Mouse (Mus musculus) erythroblast, embryonic 14.5 days (primary cell): ENCODE measurements at regions not wholly inside any gene's neighbourhood (a gene's known extent, or its start where the extent isn't known, plus 50 kb on each side); places are given as distances from the start of the nearest gene placed in this dataset.

Experiments used
- H3K27me3 ChIP-seq: 2 replicates; pipeline ENCODE4 v1.6.1; 2012; ENCODE audit warnings: inconsistent platforms; ENCODE audit not compliant: control insufficient read depth
- H3K36me3 ChIP-seq: 2 replicates; pipeline ENCODE4 v1.6.1; 2012; ENCODE audit warnings: mild to moderate bottlenecking, inconsistent platforms; ENCODE audit not compliant: control insufficient read depth
- H3K4me1 ChIP-seq: 2 replicates; pipeline ENCODE4 v1.6.1; 2012; ENCODE audit warnings: inconsistent platforms; ENCODE audit not compliant: control insufficient read depth
- H3K4me3 ChIP-seq: replicated peaks from 2 replicates; pipeline ENCODE3; 2012; ENCODE audit warnings: moderate library complexity, mild to moderate bottlenecking, inconsistent platforms
- H3K9me3 ChIP-seq: 2 replicates; pipeline ENCODE4 v1.6.1; 2012; ENCODE audit warnings: low read length, inconsistent platforms, mixed read lengths; ENCODE audit not compliant: control insufficient read depth
- GATA1 ChIP-seq: IDR thresholded peaks from 2 replicates; pipeline ENCODE4 v1.6.1; 2012; ENCODE audit warnings: low read length, inconsistent platforms, mixed read lengths
- TAL1 ChIP-seq: IDR thresholded peaks from 3 replicates; pipeline ENCODE4 v1.6.1; 2012; ENCODE audit warnings: low read length, inconsistent platforms, mixed read lengths

DNA sequence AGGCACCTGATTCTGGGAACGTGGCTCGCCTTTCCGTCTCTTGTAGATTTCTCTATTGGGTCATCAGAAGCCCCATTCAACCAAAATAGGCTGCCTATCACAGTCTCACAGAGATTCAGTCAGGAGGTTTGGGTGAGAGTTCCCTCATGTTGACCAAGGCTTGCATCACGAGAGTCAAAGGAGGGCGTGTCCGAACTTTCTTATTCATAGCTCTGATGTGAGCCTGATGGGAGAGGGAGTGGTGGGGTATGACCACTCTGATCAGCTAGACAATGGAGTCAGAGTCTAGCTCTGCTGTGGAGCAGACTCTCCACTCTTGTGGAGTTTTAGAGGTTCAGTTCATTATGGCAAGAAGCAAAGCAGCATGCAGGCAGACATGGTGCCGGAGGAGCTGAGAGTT is 81.1 kb upstream of the Ccdc71l start:
- Histone ChIP-seq H3K27me3 (0 out of 2 replicates have a peak, but pooled peaks cover 5% of the 10 kb centered on the region), H3K4me3 (no peak overlapping the region), H3K9me3 (no peaks in the 10 kb centered on the region), H3K36me3 (no peaks in the 10 kb centered on the region; the same call in 1 of the 2 replicates), H3K4me1 (peaks cover 41% of the 10 kb centered on the region)
- no peak for TF ChIP-seq GATA1
- no peak for TF ChIP-seq TAL1

DNA sequence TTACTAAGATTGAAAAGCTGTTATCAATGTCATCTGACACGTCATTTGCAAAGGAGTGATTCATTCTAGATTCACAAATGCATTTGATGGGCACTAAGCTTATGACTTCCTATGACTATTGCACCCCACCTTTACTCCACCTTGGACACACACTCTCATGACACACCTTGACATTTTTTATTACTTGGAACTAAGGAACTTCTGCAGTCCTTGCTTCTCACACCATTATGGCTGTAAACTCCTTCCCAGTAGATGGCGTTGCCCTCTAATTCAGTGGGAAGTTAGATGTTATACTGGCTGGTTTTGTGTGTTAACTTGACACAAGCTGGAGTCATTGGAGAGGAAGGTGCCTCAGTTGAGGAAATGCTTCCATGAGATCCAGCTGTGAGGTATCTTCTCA is 78.8 kb upstream of the Ccdc71l start:
- 0 out of 2 replicates have a peak, but pooled peaks cover 5% of the 10 kb centered on the region for H3K27me3 ChIP-seq
- H3K9me3 ChIP-seq, result no peaks in the 10 kb centered on the region
- TF ChIP-seq GATA1, result no peak
- no peak for TF ChIP-seq TAL1
- H3K4me1 ChIP-seq, result peaks cover 28% of the 10 kb centered on the region
- H3K4me3 ChIP-seq, result no peak overlapping the region
- no peaks in the 10 kb centered on the region for H3K36me3 ChIP-seq

DNA sequence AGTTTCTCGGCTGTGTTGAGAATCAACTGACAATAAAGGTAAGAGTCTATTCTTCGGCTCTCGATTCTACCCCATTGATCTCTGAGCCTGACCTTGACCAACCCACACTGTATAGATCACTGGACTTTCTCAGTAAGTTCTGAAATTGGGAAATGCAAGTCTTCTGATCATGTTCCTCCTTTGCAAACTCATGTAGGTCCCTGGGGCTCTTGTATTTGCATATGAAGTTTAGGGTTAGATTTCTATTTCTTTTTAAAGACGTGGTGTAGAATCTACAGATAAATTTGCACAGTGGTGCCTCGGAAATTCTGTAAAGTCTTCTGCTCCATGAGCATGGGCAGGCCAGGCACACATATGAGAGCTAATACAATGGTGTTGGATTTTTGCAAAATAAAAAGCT is 72.8 kb upstream of the Ccdc71l start:
- H3K27me3 ChIP-seq, result no peaks in the 10 kb centered on the region
- no peaks in the 10 kb centered on the region for H3K9me3 ChIP-seq
- H3K4me3 ChIP-seq, result no peak overlapping the region
- H3K4me1 ChIP-seq, result peaks cover 50% of the 10 kb centered on the region
- TF ChIP-seq GATA1 (no peak), TAL1 (no peak)
- H3K36me3 ChIP-seq, result peaks cover 3% of the 10 kb centered on the region; the same call in 1 of the 2 replicates

DNA sequence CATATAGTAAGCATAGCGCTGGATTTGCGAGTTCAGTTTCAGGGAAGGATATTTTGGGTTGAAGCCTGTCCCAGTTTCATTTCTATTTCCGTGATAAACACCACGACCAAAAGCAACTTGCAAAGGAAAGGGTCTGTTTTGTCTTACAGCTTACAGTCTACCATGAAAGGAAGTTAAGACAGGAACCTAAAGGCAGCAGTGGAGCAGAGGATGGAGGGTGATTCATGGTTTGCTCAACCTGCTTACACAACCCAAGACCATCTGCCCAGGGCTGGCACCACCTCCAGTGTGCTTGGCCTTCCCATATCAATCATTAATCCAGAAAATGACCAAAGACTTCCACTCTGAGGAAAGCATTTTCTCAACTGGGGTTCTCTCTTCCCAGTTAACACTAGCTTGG is 72.2 kb upstream of the Ccdc71l start:
- Histone ChIP-seq H3K27me3 (no peaks in the 10 kb centered on the region), H3K36me3 (peaks cover 3% of the 10 kb centered on the region; the same call in 1 of the 2 replicates), H3K4me1 (peaks cover 54% of the 10 kb centered on the region), H3K9me3 (no peaks in the 10 kb centered on the region), H3K4me3 (no peak overlapping the region)
- TF ChIP-seq TAL1 (no peak), GATA1 (no peak)

DNA sequence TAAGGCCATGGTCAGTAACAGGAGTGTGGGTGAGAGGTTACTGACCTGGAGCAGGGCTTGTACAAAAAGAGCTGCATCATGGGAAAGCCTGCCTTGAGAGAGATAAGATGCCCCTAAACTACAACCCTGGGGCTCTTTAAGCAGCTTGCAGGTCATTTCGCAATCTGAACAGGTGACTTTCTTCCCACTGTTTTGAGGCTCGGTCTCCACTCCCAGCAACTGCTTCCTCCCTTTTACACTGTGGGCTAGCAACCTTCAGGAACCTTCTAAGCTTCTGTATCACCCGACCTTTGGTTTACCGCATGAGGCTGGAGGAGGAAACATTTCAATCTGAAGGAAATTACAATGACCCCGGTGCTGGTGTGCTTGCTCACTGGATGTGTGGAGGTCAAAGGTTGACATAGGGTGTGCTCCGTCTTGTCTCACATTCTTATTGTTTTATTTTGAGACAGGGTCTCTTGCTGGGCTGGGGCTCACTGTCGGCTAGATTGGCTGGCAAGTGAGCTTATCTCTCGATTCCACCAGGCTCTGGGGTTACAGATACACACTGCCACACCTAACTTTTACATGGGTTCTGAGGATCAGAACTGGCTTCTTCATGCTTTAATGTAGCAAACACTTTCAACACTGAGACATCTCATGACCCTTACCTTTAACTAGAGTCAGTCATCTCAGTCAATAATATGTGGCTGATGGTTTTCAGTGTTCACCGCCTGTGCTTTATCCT is 71.1 kb upstream of the Ccdc71l start:
- Histone ChIP-seq H3K36me3 (peaks cover 3% of the 10 kb centered on the region; the same call in 1 of the 2 replicates), H3K4me1 (peaks cover 60% of the 10 kb centered on the region), H3K27me3 (no peaks in the 10 kb centered on the region), H3K4me3 (peak overlapping the region; percentile 58), H3K9me3 (no peaks in the 10 kb centered on the region)
- TF ChIP-seq TAL1 (peak; percentile 90), GATA1 (peak; percentile 87)

DNA sequence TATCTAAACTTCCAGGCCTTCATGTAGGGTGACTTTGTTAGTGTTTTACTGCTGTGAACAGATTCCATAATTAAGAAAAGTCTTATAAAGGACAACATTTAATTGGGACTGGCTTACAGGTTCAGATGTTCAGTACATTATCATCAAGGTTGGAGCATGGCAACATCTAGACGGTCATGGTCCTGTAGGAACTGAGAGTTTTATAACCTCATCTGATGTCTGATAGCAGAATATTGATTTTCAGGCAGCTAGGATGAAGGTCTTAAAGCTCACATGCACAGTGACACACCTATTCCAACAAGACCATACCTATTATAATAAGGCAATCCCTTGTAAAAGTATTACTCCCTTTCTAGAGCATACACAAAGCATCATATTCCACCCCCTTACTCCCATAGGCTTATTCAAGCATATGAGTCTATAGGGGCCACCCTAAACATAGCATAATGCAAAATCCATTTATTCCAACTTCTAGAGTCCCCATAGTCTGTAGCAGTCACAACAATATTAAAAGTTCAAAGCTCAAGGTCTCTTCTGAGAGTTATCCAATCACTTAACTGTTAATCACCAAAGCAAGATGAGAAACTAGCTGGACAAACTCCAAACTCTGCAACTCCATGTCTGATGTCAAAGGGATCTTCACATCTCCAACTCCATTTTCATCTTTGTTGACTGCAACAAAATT is 63.3 kb upstream of the Ccdc71l start:
- Histone ChIP-seq H3K9me3 (peaks cover 2% of the 10 kb centered on the region; the same call in 1 of the 2 replicates), H3K27me3 (peaks cover 24% of the 10 kb centered on the region), H3K36me3 (no peaks in the 10 kb centered on the region), H3K4me3 (no peak overlapping the region), H3K4me1 (peaks cover 21% of the 10 kb centered on the region)
- TF ChIP-seq GATA1, result no peak
- no peak for TF ChIP-seq TAL1
